Comparison of ENCODE assay signal across 8 mouse cellular contexts in genomic region chr5:120679676-120680555, GRCm38 (mm10). TPM values are rescaled to one million over a fixed set of nuclear protein-coding genes. Genes with fewer than 3 reads are reported as not detected.
DNase-seq lines count a peak whose midpoint lies in the region; ATAC-seq and TF ChIP-seq lines count a peak whose summit lies in the region.

No protein-coding gene starts in this region.

- peak; percentile 43; the same call in 1 of the 2 replicates for TF ChIP-seq POLR2A in cortical plate, adult 2 months (IDR thresholded peaks at IDR 0.05; ENCODE audit: extremely low read depth, insufficient read depth, low read length)

- TF ChIP-seq CTCF in cortical plate, adult 2 months (IDR thresholded peaks at IDR 0.05; ENCODE audit: extremely low read depth, insufficient read depth, low read length): peak; percentile 45

- no peak overlapping the region for H3K4me3 ChIP-seq in cortical plate, adult 2 months (ENCODE audit: insufficient read depth, low read length)

- peak; percentile 86 for DNase-seq in gastrocnemius, postnatal 14 days
- DNase-seq in left cerebral cortex, adult 8-10 months (ENCODE audit: low spot score in 2 of 2): peak; percentile 72 to 96
- peak; percentile 84 to 90 for DNase-seq in lung, postnatal 4 days
- peak; percentile 98 to 99 for DNase-seq in right cerebral cortex, postnatal 10 days (ENCODE audit: low spot score in 2 of 2)
- no peak for DNase-seq in c-Kit-positive CD71-positive TER-119-positive erythroid progenitor cells, embryonic 14.5 days (ENCODE audit: low spot score)

- H3K4me1 ChIP-seq in cortical plate, adult 2 months (ENCODE audit: control insufficient read depth, insufficient read depth, low read length): no peaks in the 10 kb centered on the region; the same call in 1 of the 2 replicates

- H3K27ac ChIP-seq in cortical plate, adult 2 months (ENCODE audit: insufficient read depth, low read length): peak overlapping the region; percentile 25

- ATAC-seq in activated CD4-positive, CD25-positive, alpha-beta regulatory T cell, adult 4 months: peak; percentile 30
- peak; percentile 21 for ATAC-seq in inflammation-experienced regulatory T-cells, adult 6 months

- intact Hi-C loops in gastrocnemius, postnatal 14 days (cut with DNase I; ENCODE audit: low total_unique reads): loop anchor here (2.0 to 5.0 kb wide), 2 partner anchors 31 to 67 kb away; partner anchors contain the start of genes Dtx1 and Oas2

RNA-seq across cellular contexts. Expression of gene Rasal1, which starts 31.3 kb away (rescaled TPM):
- 10 to 100 TPM in 1 of 2 experiments, 1 to 10 TPM in 1; 7.6 to 11.4 TPM for polyA plus RNA-seq in activated CD4-positive, CD25-positive, alpha-beta regulatory T cell, adult 4 months (2017; shearing (Covaris generic))
- polyA plus RNA-seq in cortical plate, adult 2 months (2012; rRNA removed): 88.7 and 99.4 TPM in 2 replicates
- total RNA-seq in gastrocnemius, postnatal 14 days (2021): not detected
- polyA plus RNA-seq in inflammation-experienced regulatory T-cells, adult 6 months (2017; shearing (Covaris generic)): 1 to 10 TPM; 6.8 to 9.7 (median 6.8) TPM
- total RNA-seq in left cerebral cortex, adult 8-10 months (2022): 10 to 100 TPM; 68.8 to 89.5 (median 83.1) TPM

RNA-seq across cellular contexts. Expression of gene Dtx1, which starts 31.8 kb away (rescaled TPM):
- polyA plus RNA-seq in activated CD4-positive, CD25-positive, alpha-beta regulatory T cell, adult 4 months (2017; shearing (Covaris generic)): 10 to 100 TPM; 45.6 to 48.2 TPM
- 89.7 and 91.8 TPM in 2 replicates for polyA plus RNA-seq in cortical plate, adult 2 months (2012; rRNA removed)
- under 1 TPM; 0.66 to 0.76 TPM for total RNA-seq in gastrocnemius, postnatal 14 days (2021)
- 10 to 100 TPM; 41.0 to 52.7 (median 49.6) TPM for polyA plus RNA-seq in inflammation-experienced regulatory T-cells, adult 6 months (2017; shearing (Covaris generic))
- 10 to 100 TPM; 64.7 to 71.7 (median 69.7) TPM for total RNA-seq in left cerebral cortex, adult 8-10 months (2022)

RNA-seq across cellular contexts. Expression of gene Cfap73, which starts 45.9 kb away (rescaled TPM):
- polyA plus RNA-seq in activated CD4-positive, CD25-positive, alpha-beta regulatory T cell, adult 4 months (2017; shearing (Covaris generic)): not detected
- 0.10 and 0.19 TPM in 2 replicates for polyA plus RNA-seq in cortical plate, adult 2 months (2012; rRNA removed)
- not detected for total RNA-seq in gastrocnemius, postnatal 14 days (2021)
- not detected for polyA plus RNA-seq in inflammation-experienced regulatory T-cells, adult 6 months (2017; shearing (Covaris generic))
- total RNA-seq in left cerebral cortex, adult 8-10 months (2022): under 1 TPM in 2 of 4 experiments, not detected in 2; 0.55 to 0.58 TPM
